Mouse (Mus musculus) mature B cell (primary cell): ENCODE results near the gene Plp2.
"Not testable (repeated sequence)": the region's sequence is repeated elsewhere in the genome, so short reads cannot be mapped to it uniquely, and the experiment has no call there.

Experiments
- in situ Hi-C: fragments of 300-500 bp; cut with MboI; formaldehyde crosslinking; loops from 2 replicates; pipeline ENCODE4 v1.14.3; 2019

Gene Plp2

DNA sequence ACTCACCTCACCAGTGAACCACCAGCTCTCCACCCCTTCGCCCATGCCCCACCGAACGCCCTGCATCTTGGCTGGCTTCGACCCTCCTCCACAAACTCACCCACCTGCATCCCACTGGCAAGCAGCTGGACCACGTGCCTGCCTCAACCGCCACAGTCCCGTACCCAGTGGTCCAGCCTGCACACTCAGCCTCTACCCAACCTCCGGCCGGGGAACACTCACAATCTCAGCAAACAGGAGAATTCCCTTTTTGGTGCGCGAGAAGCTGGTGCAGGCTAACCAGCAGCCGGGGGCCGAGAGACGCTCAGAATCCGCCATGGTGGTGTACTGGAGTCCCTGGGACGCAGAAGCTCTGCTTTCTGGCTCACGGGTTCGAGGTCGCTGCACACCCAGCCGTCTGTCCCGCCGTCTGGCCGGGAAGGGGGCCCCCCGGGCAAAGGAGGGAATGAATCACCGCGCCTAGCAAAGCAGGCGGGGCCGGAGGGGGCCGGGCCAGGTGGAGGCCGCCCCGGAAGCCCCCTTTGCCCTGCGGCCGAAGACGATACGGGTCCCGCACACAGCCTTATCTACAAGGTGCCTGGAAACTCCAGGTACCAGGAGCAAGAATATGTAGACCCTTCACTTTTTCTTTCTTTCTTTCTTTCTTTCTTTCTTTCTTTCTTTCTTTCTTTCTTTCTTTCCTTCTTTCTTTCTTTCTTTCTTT is at the start of gene Plp2:
Plp2 (minus strand) TSS at position 470 of the 703 bp plus-strand sequence.
- in situ Hi-C loops: no loop called here

DNA sequence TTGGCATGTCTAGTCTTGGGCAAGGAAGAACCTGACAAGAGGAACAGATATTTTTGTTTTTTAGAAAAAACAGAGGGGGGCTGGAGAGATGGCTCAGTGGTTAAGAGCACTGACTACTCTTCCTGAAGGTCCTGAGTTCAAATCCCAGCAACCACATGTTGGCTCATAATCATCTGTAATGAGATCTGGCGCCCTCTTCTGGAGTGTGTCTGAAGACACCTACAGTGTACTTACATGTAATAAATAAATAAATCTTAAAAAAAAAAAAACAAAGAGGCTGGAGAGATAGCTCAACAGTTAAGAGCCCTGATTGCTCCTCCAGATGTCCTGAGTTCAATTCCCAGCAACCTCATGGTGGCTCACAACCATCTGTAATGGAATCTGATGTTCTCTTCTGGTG is 44.9 kb upstream of the Plp2 start:
- in situ Hi-C loops: not testable (repeated sequence)

DNA sequence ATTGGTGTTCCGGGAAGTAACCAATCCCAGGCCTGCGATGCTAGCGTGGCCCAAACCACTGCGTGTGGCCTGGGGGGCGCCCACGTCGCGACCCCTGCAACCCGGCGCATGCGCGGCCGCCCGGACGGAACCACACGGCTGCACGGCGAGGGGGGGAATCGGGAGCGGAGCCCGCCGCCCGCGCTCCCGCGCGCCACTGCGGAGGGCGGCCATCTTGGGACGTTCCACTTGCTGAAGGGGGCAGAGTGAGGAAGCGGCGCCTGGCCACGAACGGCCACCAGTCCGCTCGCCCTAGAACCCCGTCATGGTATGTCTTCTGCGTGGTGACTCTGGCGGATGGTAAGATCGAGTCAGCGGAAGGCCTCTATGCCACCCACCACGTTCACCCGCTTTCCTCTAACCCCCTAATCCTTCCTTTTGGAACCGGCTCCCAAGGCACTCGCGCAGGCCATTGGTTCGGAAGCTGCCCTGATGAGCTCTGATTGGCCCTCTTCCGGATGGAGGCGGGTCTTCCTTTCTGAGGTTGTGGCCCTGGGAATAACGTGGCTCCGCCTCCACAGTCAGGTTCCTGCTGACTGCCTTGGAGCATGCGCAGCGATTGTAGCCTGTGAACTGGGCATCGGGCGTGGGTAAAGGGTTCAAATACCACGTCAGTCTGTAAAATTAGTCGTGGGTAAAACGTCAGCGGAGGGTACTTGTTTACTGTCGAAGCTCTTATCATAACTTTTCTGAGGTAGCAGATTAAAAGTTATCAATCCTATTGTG is 43.1 kb upstream of the Plp2 start, which contains the start of gene Wdr45:
Wdr45 (plus strand) TSS at position 199 of the 765 bp plus-strand sequence.
- in situ Hi-C loops: not testable (repeated sequence)

DNA sequence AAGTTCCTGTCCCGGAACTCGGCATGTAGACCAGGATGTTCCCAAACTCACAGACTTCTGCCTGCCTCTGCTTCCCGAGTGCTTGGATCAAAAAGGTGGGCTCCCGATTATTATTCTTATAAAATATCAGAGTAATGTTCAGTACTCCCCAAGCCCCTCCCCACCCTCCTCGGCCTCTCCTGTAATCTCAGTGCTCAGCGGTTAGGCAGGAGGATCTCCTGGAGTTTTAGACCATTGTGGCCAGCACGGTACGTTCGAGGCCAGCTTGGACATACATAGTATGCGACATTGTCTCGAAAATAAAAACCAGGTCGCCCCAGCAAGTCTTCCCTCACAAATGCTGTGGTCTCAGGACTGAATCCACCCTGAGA is 42.6 kb upstream of the Plp2 start:
- in situ Hi-C loops: not testable (repeated sequence)

DNA sequence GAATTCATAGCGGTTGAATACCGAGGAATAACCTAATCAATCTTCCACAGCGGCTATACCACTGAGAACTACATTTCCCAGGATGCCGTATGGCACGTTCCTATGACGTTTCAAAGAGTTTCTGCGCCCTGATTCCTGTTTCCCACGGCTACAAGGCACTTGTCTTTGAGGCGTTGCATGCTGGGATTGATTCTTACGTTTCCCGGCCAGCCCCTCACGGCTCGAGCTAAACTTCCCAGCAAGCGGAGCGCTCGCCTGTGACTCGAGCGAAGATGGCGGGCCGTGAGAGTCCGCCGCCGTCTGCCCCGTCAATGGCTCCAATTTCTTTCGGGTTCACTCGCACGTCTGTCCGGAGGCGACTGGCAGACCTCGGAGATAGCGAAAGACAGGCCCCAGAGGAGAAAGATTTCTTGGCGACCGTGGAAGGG is 25.8 kb upstream of the Plp2 start, which contains the start of gene Gpkow:
Gpkow (plus strand) TSS at position 178 of the 428 bp plus-strand sequence.
- in situ Hi-C loops: loop anchor here (25.0 kb wide), 1 partner anchor 260 kb away; no protein-coding TSS in a partner anchor

DNA sequence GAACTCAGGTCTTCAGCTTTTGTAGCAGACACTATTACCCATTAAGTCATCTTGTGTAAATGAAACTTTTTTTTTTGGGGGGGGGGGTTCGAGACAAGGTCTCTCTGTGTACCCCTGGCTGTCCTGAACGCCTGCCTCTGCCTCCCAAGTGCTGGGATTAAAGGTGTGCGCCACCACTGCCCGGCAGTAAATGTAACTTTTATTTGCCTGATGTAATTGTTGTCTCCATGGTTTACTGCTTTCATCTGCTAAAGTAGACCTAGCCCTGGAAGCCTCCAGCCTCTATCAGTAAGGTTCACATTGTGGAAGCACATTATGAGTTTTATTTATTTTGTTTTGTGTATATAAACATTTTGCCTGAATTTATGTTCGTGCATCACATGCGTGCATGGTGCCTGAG is 25.3 kb upstream of the Plp2 start:
- in situ Hi-C loops: loop anchor here (25.0 kb wide), 1 partner anchor 259 kb away; no protein-coding TSS in a partner anchor

DNA sequence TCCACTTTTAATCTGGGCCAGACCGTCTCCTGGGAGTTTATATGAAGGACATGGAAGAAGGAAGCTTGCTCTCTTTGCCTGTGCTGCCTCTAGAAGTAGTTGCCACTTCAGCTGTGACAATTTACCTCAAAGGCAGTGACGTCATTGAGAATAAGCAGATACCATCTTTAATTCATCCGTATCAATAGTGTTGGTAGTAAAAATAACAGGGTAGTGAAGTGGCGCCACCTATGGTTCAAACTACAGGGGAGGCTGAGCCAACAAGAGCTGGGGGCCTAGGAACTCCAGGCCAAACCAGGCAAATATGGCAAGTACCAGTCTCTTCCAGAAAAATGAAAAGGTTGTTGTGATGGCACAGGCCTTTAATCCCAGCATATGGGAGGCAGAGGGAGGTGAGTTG is 21.7 kb upstream of the Plp2 start:
- in situ Hi-C loops: loop anchor here (25.0 kb wide), 1 partner anchor 256 kb away; no protein-coding TSS in a partner anchor

DNA sequence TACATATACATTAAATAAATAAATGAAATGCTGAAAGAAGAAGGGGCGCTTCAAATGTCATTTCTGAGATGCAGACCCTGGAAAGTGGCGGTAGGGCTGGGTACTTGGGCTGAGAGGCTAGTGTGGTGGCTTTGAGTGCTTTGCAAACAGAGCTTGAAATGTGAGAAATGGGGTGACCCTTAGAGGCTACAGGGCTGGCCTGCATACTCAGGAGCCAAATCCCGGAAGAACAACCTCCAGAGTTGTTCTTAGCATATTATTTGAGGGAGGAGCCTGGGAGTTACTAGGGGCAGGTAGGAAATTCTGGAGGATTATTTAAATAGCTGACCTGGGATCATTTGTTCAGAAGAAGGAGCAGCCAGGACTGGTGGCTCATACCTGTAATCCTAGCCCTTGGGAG is 19.3 kb upstream of the Plp2 start:
- in situ Hi-C loops: loop anchor here (25.0 kb wide), 1 partner anchor 253 kb away; no protein-coding TSS in a partner anchor

DNA sequence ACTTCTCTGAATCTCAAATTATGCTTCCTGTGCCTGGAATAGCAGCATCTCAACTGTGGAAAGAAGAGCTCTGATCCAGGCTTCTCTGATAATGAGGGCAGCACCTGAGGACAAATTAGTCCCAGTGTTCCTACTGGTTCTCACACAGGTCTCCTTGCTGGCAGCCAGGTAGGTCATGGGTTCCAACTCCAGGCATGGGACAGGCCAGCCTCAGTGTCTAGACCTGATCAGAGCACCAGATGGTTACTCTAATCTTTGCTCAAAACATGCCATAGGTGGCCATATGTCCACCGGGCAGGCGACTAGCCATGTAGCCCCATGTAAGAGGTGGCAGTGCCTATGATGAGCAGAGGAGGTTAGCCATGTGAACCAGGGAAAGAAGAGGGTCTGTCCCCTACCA is 17.1 kb upstream of the Plp2 start:
- in situ Hi-C loops: loop anchor here (25.0 kb wide), 1 partner anchor 251 kb away; no protein-coding TSS in a partner anchor

DNA sequence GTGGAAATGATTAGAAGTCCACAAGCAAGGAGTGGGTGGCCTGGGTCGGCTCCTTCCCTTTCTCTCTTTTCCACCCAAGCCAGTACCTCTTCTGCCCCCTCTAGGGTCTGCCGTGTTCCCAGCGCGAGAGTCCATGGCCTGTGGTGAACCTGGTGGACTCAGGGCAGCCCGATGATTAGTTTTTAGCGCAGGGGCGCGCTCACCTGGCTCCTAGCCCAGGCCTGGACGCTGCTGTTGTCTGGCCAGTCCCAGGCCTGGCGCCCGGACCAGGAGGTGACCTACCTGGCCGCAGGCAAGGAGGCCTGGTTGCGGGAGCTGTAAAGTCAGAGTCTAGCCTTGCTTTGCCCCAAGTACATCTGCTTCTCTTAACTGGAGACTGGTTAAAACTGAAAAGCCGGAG is 9.7 kb upstream of the Plp2 start, which contains the start of gene Magix:
Magix (minus strand) TSS at position 388 of the 400 bp plus-strand sequence.
- in situ Hi-C loops: loop anchor here (25.0 kb wide), 1 partner anchor 244 kb away; no protein-coding TSS in a partner anchor

DNA sequence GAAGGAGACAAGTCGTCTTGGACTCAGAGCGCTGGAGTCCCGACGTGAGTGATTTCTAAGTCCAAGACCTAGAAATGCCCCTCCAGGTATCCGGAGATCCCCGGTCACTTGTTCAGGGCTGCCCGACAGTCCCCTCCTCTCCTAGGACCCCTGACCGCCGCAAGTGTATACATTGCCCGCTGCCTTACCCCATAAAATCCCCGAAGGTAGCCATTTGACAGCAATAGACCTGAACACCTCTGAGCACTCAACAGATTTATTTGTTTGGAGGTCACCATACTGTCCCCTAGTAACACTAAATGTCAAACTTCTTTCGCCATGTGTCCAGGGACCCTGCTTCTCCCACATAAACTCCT is 8.8 kb upstream of the Plp2 start:
- in situ Hi-C loops: loop anchor here (25.0 kb wide), 1 partner anchor 243 kb away; no protein-coding TSS in a partner anchor

DNA sequence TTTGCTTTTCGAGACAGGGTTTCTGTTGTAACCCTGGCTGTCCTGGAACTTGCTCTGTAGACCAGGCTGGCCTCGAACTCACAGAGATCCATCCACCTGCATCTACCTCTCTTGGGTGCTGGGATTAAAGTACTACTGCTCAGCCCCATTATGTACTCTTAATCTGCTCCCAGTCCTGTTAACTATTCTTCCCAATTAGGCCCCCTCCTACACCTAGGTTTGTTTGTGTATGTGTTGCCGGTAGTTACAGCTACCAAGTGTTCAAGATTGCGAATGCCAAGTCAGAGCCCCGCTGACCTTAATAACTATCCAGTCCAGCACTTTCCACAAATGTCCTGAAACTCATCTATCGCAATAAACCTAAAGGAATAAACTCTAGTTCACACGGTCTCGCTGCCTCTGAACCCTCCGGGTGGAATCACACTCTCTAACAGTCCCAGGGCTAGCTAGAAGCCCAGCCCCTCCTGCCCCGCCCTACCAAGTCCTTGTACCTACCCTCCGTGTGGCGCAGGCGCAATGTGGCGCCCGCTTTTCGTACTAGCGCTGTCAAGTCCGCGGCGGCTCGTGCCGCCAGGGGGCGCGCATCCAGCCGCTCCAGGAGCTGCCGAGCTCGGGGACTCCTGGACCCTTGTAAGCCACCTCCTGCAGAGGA is 8.3 kb upstream of the Plp2 start:
- in situ Hi-C loops: loop anchor here (25.0 kb wide), 1 partner anchor 242 kb away; no protein-coding TSS in a partner anchor

DNA sequence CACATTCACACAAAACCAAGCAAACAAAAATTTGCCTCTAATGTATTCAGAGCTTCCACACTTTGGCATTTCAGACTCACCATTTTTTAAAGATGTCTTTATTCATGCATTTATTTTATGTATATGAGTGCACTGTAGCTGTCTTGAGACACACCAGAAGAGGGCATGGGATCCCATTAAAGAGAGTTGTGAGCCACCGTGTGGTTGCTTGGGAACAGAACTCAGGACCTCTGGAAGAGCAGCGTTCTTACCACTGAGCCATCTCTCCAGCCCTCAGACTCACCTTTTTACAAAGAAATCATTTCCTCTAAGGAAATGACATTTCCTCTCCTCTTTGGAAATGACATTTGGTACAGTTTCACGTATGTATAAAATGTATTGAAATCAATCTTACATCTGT is 7.8 kb upstream of the Plp2 start:
- in situ Hi-C loops: loop anchor here (25.0 kb wide), 1 partner anchor 242 kb away; no protein-coding TSS in a partner anchor

DNA sequence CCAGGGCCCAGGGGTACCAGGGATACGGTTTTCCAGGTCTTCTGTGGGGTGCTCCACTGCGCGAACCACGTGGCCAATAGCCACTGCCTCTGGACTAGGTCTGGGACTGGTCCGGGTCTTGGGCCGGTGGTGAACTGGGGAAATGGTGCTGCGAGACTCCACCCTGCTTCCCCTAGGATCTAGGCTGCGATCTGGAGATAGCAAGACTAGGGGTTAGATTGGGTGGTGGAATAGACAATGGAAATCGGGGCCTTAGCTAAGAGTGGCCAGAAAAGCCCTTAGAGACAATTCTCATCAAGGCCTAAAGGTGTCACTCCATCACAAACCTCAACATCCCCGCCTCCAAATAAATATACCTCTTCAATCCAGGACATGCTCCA is 3.8 kb upstream of the Plp2 start:
- in situ Hi-C loops: loop anchor here (25.0 kb wide), 1 partner anchor 238 kb away; no protein-coding TSS in a partner anchor

DNA sequence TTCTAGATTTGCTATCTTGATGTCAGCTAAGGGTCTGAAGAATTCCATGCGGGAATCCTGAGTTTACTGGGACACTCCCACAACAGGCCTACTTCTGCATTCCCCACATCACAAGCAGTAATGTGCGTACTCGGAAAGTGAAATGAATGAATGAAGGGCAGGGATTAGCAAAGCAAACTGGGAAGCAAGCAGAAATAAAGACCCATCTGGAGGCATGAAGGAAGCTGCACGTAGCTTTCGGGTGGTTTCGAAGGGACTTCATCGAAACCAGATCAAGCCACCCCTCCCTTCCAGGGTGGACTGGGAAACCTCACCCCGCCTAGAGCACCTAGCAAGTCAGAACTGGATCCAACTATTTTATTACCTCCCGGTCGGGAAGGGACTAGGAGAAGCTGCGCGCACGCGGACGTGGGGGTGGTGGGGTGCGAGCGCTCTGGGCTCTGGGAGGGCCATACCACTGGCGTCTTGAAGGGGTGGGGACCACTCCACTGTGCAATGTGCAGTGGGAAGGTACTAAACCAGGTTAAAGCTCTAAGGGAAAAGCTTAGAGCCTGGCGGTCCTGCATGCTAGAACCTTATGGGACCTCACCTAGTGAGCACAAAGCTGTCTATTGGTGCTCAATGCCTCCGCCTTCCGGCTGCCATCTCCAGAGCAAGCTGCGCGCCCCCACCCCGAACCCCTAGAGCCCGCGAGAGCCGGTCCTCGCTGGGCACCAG is 3.3 kb upstream of the Plp2 start:
- in situ Hi-C loops: no loop called here

DNA sequence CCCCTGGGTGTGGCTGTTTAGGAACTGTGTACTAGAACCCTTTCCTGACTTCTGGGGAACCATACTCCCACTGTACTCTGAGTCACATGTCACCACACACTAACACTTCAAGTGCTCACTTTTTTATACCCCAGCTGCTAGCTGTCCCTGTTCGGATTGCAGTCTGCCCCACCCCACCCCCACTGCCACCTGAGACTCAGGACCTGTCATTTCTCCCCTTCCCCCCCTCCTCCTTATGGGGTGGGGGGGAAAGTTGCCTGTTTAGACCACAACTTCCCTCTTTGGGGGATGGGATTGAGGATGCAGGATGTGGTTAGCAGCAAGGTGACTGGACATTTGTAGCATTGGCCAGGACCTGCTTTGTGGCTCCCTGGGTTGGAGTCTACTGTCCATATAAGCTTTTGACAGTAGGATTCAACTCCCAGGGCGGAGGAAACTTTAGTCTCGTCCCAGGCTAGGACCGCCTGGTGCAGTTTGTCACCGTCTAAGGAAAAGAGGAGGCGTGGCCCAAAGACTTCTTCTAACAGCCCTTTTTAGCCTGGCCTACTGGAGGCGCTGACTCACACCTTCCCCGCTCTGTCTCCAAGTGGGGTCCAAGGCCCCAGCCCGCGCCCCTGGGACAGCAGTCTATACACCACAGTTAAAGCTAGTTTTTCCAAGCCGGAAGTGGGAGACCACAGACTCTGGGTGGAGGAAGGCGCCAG is 2.5 kb upstream of the Plp2 start:
- in situ Hi-C loops: no loop called here

DNA sequence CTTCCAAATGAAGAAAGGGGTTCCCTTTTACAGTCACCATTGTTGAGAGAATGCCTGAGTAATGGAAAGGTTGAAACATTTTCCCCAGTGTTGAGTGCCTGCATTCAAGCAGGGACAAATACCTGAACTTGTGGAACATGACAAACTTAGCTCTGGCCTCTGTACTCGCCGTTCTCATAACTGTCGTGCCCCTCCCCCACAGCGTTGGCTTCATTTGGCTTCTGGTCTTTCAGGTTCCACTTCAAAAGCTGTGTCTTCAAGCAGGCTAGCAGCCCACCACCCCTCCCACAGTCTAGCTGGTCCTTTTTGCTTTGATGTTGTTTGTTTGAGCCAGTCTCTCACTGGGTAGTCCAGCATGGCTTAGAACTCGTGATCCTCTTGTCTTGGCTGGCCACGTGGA is 1.5 kb upstream of the Plp2 start:
- in situ Hi-C loops: no loop called here

DNA sequence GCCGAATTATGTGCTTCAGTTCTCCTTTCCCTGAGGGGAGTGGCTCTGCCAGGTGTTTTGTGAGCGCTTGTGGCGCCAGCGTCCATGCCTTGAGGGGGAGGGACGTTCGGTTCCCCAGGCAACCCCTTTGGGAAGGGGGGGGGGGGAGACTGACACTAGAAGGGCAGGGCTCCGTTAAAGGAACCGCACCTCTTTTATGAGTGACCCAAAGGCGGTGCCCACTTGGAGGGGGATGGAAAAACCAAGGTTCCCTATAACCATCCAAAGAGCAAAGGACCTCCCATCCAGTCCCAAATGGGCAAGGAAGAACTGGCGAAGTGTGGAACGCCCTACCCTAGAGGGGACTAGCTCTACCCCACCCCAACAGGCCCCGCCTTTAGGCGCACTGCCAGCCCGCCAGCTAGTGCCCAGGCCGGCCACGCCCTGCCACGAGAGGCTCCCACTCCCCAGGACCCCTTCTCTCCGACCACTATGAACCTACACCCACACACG is 754 bp downstream of the Plp2 start:
- in situ Hi-C loops: no loop called here

DNA sequence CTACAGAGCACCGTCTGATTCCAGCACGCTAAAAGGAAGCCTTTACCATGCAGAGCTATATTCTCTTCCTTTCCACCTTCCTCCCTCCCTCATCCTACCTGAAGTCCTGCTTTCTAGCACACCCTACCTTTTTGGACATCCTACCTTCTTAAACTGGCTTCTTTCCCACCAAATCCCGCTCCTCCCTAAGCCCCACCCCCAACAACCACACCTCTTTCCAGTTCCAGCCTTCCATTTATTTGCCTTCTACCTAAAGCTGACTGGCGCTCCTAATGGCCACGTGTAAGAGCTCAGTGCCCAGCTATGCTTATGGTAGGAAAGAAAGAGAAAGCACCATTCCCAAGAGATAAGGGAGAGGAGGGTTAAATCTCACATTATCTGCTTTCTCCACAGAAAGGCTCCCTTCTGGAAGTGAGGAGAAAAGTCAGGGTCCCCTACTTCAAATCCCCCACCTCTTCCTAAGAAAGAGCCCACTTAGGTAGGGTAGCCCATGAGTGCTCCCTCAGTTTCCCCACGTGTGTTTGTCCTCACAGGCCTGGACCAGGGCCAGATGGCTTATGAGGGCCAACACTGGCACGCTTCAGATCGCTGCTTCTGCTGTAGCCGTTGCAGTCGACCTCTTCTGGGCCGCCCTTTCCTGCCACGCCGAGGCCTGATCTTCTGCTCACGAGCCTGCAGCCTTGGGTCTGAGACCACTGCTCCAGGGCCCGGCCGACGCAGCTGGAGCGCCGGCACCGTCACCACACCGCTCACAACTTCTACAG is 5.3 kb downstream of the Plp2 start:
- in situ Hi-C loops: no loop called here

DNA sequence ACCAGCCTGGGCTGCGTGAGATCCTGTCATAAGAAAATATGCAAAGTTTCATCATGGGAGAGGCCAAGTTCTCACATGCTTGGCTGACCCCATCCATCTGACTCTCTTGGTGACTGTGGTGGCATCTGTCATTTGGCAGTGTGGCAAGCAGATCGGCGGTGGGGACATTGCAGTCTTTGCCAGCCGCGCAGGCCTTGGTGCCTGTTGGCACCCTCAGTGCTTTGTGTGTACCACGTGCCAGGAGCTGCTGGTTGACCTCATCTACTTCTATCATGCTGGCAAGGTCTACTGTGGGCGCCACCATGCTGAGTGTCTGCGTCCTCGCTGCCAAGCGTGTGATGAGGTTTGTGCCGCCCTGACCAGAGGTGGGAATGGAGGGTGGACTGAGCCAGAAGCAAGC is 6.4 kb downstream of the Plp2 start:
- in situ Hi-C loops: no loop called here
